Comparison of ENCODE assay signal across 25 mouse cellular contexts in the genomic region with DNA sequence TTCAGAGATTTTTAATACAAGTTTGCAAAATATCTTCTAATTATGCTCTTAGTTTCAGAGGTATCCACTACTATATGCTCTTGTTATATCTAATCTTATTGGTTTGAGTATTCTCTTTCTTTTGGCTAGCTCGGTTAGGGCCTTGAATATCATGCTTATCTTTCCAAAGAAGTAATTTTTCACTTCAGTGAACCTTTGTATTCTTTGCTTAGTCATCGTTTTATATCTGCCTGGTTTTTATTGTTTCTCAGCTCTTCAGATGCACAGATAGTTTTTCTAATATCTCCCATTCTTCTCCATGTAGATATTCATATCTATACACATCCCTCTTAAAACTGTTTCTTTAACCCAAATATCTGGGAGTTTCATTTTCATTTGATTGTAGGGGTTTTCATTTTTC.
"Had no signal": no experiment of that assay in that cellular context is flagged by ENCODE, and none has a peak within 500 bp of the region (broad histone marks: within the 10 kb centered on the region; RNA-seq: fewer than 3 reads in every experiment).

No protein-coding gene starts in this region.

- H3K4me1 ChIP-seq: embryonic facial prominence, embryonic 12.5 days; embryonic facial prominence, embryonic 13.5 days; embryonic facial prominence, embryonic 15.5 days; forebrain, embryonic 10.5 days; forebrain, embryonic 12.5 days; forebrain, embryonic 13.5 days; forebrain, embryonic 15.5 days; heart, embryonic 10.5 days had no signal

- H3K27me3 ChIP-seq: embryonic facial prominence, embryonic 12.5 days; embryonic facial prominence, embryonic 13.5 days; embryonic facial prominence, embryonic 15.5 days; forebrain, embryonic 12.5 days; forebrain, embryonic 13.5 days; forebrain, embryonic 15.5 days had no signal

- H3K9me3 ChIP-seq: embryonic facial prominence, embryonic 12.5 days; embryonic facial prominence, embryonic 13.5 days; embryonic facial prominence, embryonic 15.5 days; forebrain, embryonic 10.5 days; forebrain, embryonic 12.5 days; forebrain, embryonic 13.5 days; forebrain, embryonic 15.5 days; heart, embryonic 10.5 days had no signal

- H3K4me3 ChIP-seq: embryonic facial prominence, embryonic 12.5 days; embryonic facial prominence, embryonic 13.5 days; embryonic facial prominence, embryonic 15.5 days; erythroblast, embryonic 14.5 days; forebrain, embryonic 10.5 days; forebrain, embryonic 12.5 days; forebrain, embryonic 13.5 days; forebrain, embryonic 15.5 days; gastrocnemius, adult 2 months; heart, adult 2 months; heart, embryonic 10.5 days had no signal

- H3K27ac ChIP-seq: embryonic facial prominence, embryonic 12.5 days; embryonic facial prominence, embryonic 13.5 days; embryonic facial prominence, embryonic 15.5 days; forebrain, embryonic 10.5 days; forebrain, embryonic 12.5 days; forebrain, embryonic 13.5 days; forebrain, embryonic 15.5 days; gastrocnemius, adult 2 months; heart, adult 2 months; heart, embryonic 10.5 days had no signal

- H3K36me3 ChIP-seq: embryonic facial prominence, embryonic 12.5 days; embryonic facial prominence, embryonic 13.5 days; embryonic facial prominence, embryonic 15.5 days; forebrain, embryonic 10.5 days; forebrain, embryonic 12.5 days; forebrain, embryonic 15.5 days; heart, embryonic 10.5 days had no signal

- H3K9ac ChIP-seq: embryonic facial prominence, embryonic 12.5 days; embryonic facial prominence, embryonic 13.5 days; embryonic facial prominence, embryonic 15.5 days; forebrain, embryonic 12.5 days; forebrain, embryonic 13.5 days; forebrain, embryonic 15.5 days; forebrain, postnatal 0 days had no signal

- DNase-seq: cerebellum, adult 9-10 months; cerebellum, adult 9-11 months; cerebellum, postnatal 10 days; cerebellum, postnatal 14 days; cerebellum, postnatal 25 days; cerebellum, postnatal 36 days; embryo, embryonic 11 days; forebrain, postnatal 0 days; gastrocnemius, adult 2 months; gastrocnemius, postnatal 10 days; gastrocnemius, postnatal 14 days; gastrocnemius, postnatal 25 days; gastrocnemius, postnatal 36 days; heart, adult 11 months; heart, adult 18-20 months; heart, adult 2 months had no signal
